In the genomic region with DNA sequence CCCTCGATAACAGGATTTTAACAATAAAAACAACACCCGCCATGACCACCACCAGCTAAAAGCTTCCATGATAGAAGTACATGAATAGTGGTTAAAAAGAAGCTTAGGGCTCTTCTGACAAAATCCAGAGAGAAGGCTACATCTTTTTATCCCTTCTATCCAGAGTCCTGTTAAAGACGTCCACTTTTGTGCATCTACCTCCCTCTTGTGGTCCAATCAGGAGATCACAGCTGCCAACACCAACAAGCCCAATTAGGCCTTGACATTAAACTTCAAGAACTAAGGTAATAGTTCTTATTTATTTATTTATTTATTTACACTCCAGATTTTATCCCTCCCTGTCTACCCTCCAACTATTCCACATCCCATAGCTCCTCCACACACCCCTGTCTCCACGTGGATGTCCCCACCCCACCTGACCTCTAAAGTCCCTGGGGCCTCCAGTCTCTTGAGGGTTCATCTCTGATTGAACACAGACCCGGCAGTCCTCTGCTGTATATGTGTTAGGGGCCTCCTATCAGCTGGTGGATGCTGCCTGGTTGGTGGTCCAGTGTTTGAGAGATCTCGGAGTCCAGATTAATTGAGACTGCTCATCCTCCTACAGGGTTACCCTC, we compare ENCODE assay signal across 8 mouse cellular contexts. TPM values are rescaled to one million over a fixed set of nuclear protein-coding genes. Genes with fewer than 3 reads are reported as not detected.
A peak's percentile ranks its signal among the peaks of the same experiment; 100 is the strongest.
DNase-seq lines count a peak whose midpoint lies in the region; ATAC-seq and TF ChIP-seq lines count a peak whose summit lies in the region.

No protein-coding gene starts in this region.

- no peak overlapping the region for H3K9ac ChIP-seq in forebrain, embryonic 15.5 days (replicated peaks)

- no peaks in the 10 kb centered on the region for H3K9me3 ChIP-seq in forebrain, embryonic 10.5 days
- H3K9me3 ChIP-seq in forebrain, embryonic 15.5 days: no peaks in the 10 kb centered on the region

- no peaks in the 10 kb centered on the region for H3K27me3 ChIP-seq in forebrain, embryonic 10.5 days (ENCODE audit: poor library complexity, severe bottlenecking)
- no peaks in the 10 kb centered on the region for H3K27me3 ChIP-seq in forebrain, embryonic 15.5 days

- no peak overlapping the region for H3K4me3 ChIP-seq in forebrain, embryonic 10.5 days
- no peak overlapping the region for H3K4me3 ChIP-seq in forebrain, embryonic 15.5 days
- no peak overlapping the region for H3K4me3 ChIP-seq in lung, adult 2 months (replicated peaks; ENCODE audit: extremely low read depth, low read depth, low read length)

- peak; percentile 24 for DNase-seq in forebrain, embryonic 10.5 days (ENCODE audit: extremely low spot score, low spot score)
- peak; percentile 31 to 36 for DNase-seq in B cell, adult 2 months
- DNase-seq in brain, embryonic 18.5 days (ENCODE audit: low read depth, low spot score): peak; percentile 32
- peak; percentile 57 to 68 for DNase-seq in kidney, postnatal 4 days
- DNase-seq in lung, adult 2 months: no peak
- DNase-seq in right cerebral cortex, postnatal 10 days (ENCODE audit: low spot score in 2 of 2): peak; percentile 61 to 79

- H3K27ac ChIP-seq in forebrain, embryonic 10.5 days: no peak overlapping the region
- H3K27ac ChIP-seq in forebrain, embryonic 15.5 days (replicated peaks): no peak overlapping the region

- no peaks in the 10 kb centered on the region for H3K4me1 ChIP-seq in forebrain, embryonic 10.5 days
- H3K4me1 ChIP-seq in forebrain, embryonic 15.5 days: no peaks in the 10 kb centered on the region
- peaks cover 3% of the 10 kb centered on the region; the same call in 1 of the 2 replicates for H3K4me1 ChIP-seq in lung, adult 2 months (ENCODE audit: control insufficient read depth, insufficient read depth, low read length)

- no peak overlapping the region for H3K4me2 ChIP-seq in forebrain, embryonic 15.5 days (replicated peaks)

- WGBS in forebrain, embryonic 10.5 days: 50% methylated on average over 6 of the region's 6 CpGs
- 43% methylated on average over 6 of the region's 6 CpGs for WGBS in forebrain, embryonic 15.5 days
- 43% methylated on average over 6 of the region's 6 CpGs for WGBS in lung, adult 2 months

- no peak for TF ChIP-seq POLR2A in lung, adult 2 months (IDR thresholded peaks at IDR 0.05; ENCODE audit: borderline replicate concordance, extremely low read depth, low read depth, low read length)

- peak; percentile 25 for TF ChIP-seq CTCF in lung, adult 2 months (IDR thresholded peaks at IDR 0.05; ENCODE audit: insufficient read depth, low read length)

- no peaks in the 10 kb centered on the region for H3K36me3 ChIP-seq in forebrain, embryonic 10.5 days (replicated peaks)
- no peaks in the 10 kb centered on the region for H3K36me3 ChIP-seq in forebrain, embryonic 15.5 days

- no peak; the same call in 1 of the 2 replicates for ATAC-seq in forebrain, embryonic 15.5 days (replicated peaks)
- ATAC-seq in erythroid progenitor cell, adult 5-6 weeks (replicated peaks; ENCODE audit: low FRiP score, poor library complexity, severe bottlenecking): peak; percentile 92

RNA-seq across cellular contexts. Expression of gene Nrd1, which starts 23.9 kb away (rescaled TPM):
- 72.9 and 73.1 TPM in 2 replicates for polyA plus RNA-seq in forebrain, embryonic 10.5 days (2016; fragmentation: Nextera tagmentation; extraction: Ambion mirVana)
- polyA plus RNA-seq in forebrain, embryonic 15.5 days (2015; fragmentation: Nextera tagmentation; extraction: Ambion mirVana): 78.0 and 83.4 TPM in 2 replicates
- 207 and 431 TPM in 2 replicates for total RNA-seq in erythroid progenitor cell, adult 5-6 weeks (2015; ENCODE audit: low replicate concordance)
- total RNA-seq in erythroid progenitor cell, adult 5-6 weeks (2017; ENCODE audit: low replicate concordance): 190 and 209 TPM in 2 replicates
- 20.9 and 40.4 TPM in 2 replicates for polyA plus RNA-seq in lung, adult 2 months (2012; rRNA removed)
